21 mouse cellular contexts compared by ENCODE assay signal in the genomic region with DNA sequence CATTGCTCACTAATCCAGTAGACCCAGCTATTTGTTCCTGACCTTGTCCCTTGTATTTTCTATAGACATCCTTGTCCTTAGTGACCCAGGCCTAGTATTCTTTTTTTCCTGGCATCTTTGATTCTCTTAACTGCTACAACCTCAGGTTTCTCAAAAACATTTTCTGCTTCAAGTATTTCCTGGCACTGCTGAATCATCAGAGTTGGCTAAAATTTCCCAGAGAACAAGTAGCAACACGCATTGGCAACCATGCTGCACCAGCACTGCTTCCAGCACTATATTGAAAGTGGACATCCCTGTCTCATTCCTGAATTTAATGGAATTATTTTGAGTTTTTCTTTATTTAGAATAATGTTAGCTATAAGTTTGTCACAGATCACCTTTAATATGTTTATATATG.
DNase-seq lines count a peak whose midpoint lies in the region; ATAC-seq lines count a peak whose summit lies in the region.
"Had no signal": no experiment of that assay in that cellular context is flagged by ENCODE, and none has a peak within 500 bp of the region (broad histone marks: within the 10 kb centered on the region; RNA-seq: fewer than 3 reads in every experiment).

No protein-coding gene starts in this region.

- peak overlapping the region; percentile 24; the same call in 1 of the 2 replicates for H3K27ac ChIP-seq in kidney, embryonic 16.5 days (ENCODE audit: low read length)
- H3K27ac ChIP-seq: hindbrain, embryonic 12.5 days; left cerebral cortex, adult 2 months; limb, embryonic 12.5 days; liver, embryonic 12.5 days; neural tube, embryonic 15.5 days had no signal

- no peaks in the 10 kb centered on the region for H3K36me3 ChIP-seq in kidney, embryonic 16.5 days (ENCODE audit: insufficient read depth, low read length)
- H3K36me3 ChIP-seq: hindbrain, embryonic 12.5 days; limb, embryonic 12.5 days; liver, embryonic 12.5 days; neural tube, embryonic 15.5 days had no signal

- no peak for ATAC-seq in kidney, embryonic 16.5 days (ENCODE audit: low FRiP score, low TSS enrichment)
- ATAC-seq in CD4-positive, CD25-positive, alpha-beta regulatory T cell, adult 4 months = no peak
- ATAC-seq: liver, embryonic 12.5 days; midbrain, embryonic 16.5 days had no signal

- no peaks in the 10 kb centered on the region for H3K4me1 ChIP-seq in kidney, embryonic 16.5 days (ENCODE audit: insufficient read depth, low read length)
- H3K4me1 ChIP-seq: hindbrain, embryonic 12.5 days; limb, embryonic 12.5 days; liver, embryonic 12.5 days; neural tube, embryonic 15.5 days had no signal

- no peak for DNase-seq in kidney, postnatal 14 days
- DNase-seq in right cerebral cortex, postnatal 10 days (ENCODE audit: low spot score in 2 of 2) = peak; percentile 25
- no peak for DNase-seq in right cerebral cortex, postnatal 14 days
- peak; percentile 63 to 64 for DNase-seq in cerebellum, postnatal 10 days
- no peak for DNase-seq in heart, postnatal 25 days (ENCODE audit: low spot score)
- DNase-seq: B cell, adult 2 months; heart, postnatal 10 days; kidney, adult 8-10 months; kidney, postnatal 4 days; lung, adult 2 months; lung, postnatal 4 days; thymus, postnatal 14 days had no signal

- no peak overlapping the region for H3K4me2 ChIP-seq in kidney, embryonic 16.5 days (replicated peaks; ENCODE audit: low read depth, low read length)
- H3K4me2 ChIP-seq: heart, embryonic 11.5 days; hindbrain, embryonic 12.5 days; limb, embryonic 12.5 days; liver, embryonic 12.5 days; neural tube, embryonic 15.5 days had no signal

- no peak overlapping the region for H3K9ac ChIP-seq in kidney, embryonic 16.5 days (replicated peaks; ENCODE audit: low read length)
- H3K9ac ChIP-seq: hindbrain, embryonic 12.5 days; limb, embryonic 12.5 days; liver, embryonic 12.5 days; neural tube, embryonic 15.5 days had no signal

- intact Hi-C loops in heart, postnatal 25 days (cut with DNase I) = no loop called here

- no peaks in the 10 kb centered on the region for H3K27me3 ChIP-seq in kidney, embryonic 16.5 days (ENCODE audit: insufficient read depth, low read length)
- H3K27me3 ChIP-seq: hindbrain, embryonic 12.5 days; limb, embryonic 12.5 days; liver, embryonic 12.5 days; neural tube, embryonic 15.5 days had no signal

- WGBS in kidney, embryonic 16.5 days = 85% methylated on average over 1 of the region's 1 CpGs

- H3K4me3 ChIP-seq in kidney, embryonic 16.5 days (ENCODE audit: low read length) = no peak overlapping the region
- H3K4me3 ChIP-seq: hindbrain, embryonic 12.5 days; left cerebral cortex, adult 2 months; limb, embryonic 12.5 days; liver, embryonic 12.5 days; neural tube, embryonic 15.5 days had no signal

- no peaks in the 10 kb centered on the region for H3K9me3 ChIP-seq in kidney, embryonic 16.5 days (ENCODE audit: low read length)
- H3K9me3 ChIP-seq: hindbrain, embryonic 12.5 days; limb, embryonic 12.5 days; neural tube, embryonic 15.5 days had no signal

Comparison
In these comparisons a context has a peak if more than half of its experiments do, and no peak if none do; other contexts are left out.
1. DNase-seq: peak in right cerebral cortex, postnatal 10 days (2 of 2) and cerebellum, postnatal 10 days (2 of 2); none in kidney, postnatal 14 days (single experiment), right cerebral cortex, postnatal 14 days (single experiment) and heart, postnatal 25 days (single experiment).